Mouse (Mus musculus): ENCODE data around the gene Chrm3. TPM values are rescaled to one million over a fixed set of nuclear protein-coding genes. Genes with fewer than 3 reads are reported as not detected.

The Chrm3 gene
- polyA plus RNA-seq, 1 experiment from 2014 or later, result 1.3 TPM

DNA sequence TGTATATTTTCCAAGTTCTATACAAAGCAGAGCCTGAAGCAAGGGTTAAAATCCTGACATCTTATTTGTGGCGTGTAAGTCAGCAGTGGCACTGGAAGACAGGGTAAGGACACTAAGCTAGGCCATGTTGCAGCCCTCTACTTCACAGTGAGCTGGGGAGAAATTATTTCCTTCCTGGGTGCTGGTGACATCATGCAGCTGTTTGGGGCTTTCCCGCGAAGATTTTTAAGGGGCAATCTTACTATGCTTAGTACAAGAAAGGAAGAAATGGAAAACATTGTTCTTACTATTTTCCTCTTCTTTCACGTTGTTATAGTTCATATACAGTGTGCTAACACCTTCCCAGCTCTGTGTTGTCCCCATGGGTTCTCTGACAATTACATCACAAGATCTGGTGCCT is 76.3 kb downstream of the Chrm3 start:
- 78% methylated on average over 4 of the region's 4 CpGs for WGBS
- Histone ChIP-seq H3K4me3 (no peak overlapping the region), H3K4me2 (replicated peaks) (no peak overlapping the region), H3K27ac (no peak overlapping the region), H3K9ac (no peak overlapping the region), H3K4me1 (no peaks in the 10 kb centered on the region), H3K9me3 (replicated peaks) (no peaks in the 10 kb centered on the region), H3K27me3 (no peaks in the 10 kb centered on the region), H3K36me3 (no peaks in the 10 kb centered on the region)
- ATAC-seq (ENCODE audit: low FRiP score), result no peak

DNA sequence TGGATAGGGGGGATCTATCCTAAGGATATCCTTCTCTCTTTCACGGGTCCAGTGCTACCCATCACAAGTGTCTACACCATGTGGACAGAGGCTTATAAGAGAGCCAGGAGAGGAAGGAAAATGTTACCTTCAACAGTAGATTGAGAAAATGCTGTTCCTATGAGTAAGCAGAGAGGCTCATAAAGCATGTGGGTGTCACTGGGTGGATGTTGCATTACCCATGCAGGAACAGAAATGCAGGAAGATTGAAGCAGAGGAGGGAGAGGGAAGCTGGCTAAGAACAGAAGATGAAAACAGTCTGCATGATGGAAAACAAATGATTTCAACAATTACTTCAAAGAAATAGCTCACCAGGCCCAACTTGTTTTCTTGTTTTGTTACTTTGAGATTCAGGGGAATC is 85.7 kb downstream of the Chrm3 start:
- Histone ChIP-seq H3K9ac (no peak overlapping the region), H3K27ac (no peak overlapping the region), H3K27me3 (no peaks in the 10 kb centered on the region), H3K9me3 (replicated peaks) (no peaks in the 10 kb centered on the region), H3K4me3 (no peak overlapping the region), H3K36me3 (no peaks in the 10 kb centered on the region), H3K4me1 (no peaks in the 10 kb centered on the region), H3K4me2 (replicated peaks) (no peak overlapping the region)
- WGBS, result 74% methylated on average over 1 of the region's 1 CpGs
- ATAC-seq (ENCODE audit: low FRiP score), result no peak

DNA sequence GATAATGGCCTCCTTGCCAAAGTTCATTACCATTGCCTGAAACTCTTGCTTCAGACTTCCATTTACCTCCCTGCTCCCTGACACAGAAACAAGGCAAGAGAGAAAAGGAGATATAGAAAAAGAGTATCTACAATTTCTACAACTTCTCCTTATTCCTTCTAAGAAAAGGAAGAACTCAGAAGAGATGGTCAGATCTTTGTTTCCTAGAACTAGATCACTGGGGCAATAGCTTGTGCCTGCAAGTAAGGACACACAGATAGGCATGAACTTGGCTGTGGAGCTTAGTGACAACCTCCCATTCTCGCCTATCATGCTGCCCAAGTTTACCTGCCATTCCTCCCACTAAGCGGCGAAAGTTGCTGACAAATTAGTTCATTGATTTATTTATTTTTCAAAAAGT is 96.9 kb downstream of the Chrm3 start:
- WGBS, result 86% methylated on average over 3 of the region's 3 CpGs
- Histone ChIP-seq H3K27ac (no peak overlapping the region), H3K9ac (no peak overlapping the region), H3K4me3 (no peak overlapping the region), H3K4me1 (no peaks in the 10 kb centered on the region), H3K36me3 (no peaks in the 10 kb centered on the region), H3K27me3 (no peaks in the 10 kb centered on the region), H3K9me3 (replicated peaks) (no peaks in the 10 kb centered on the region), H3K4me2 (replicated peaks) (no peak overlapping the region)
- no peak for ATAC-seq (ENCODE audit: low FRiP score)

DNA sequence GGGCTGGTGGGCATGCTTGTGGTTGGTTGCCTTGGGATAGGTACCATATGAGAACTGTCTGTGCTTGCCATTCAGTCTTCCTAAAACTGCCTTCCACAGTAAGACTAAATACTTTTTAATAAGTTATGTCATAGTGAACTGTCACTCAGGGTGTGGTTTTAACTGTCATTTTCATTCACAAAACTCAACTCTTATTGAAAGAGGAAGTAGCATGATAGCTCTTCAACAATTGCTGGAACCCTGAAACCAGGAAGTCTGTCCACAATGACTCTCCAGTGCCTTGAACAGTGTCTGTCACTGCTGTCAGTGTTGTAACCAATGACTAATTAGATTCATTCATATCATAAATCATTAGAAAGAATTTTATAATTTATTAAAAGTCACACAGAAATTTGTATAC is 107.6 kb downstream of the Chrm3 start:
- Histone ChIP-seq H3K4me3 (no peak overlapping the region), H3K27ac (no peak overlapping the region), H3K4me1 (no peaks in the 10 kb centered on the region), H3K36me3 (no peaks in the 10 kb centered on the region), H3K4me2 (replicated peaks) (no peak overlapping the region), H3K27me3 (no peaks in the 10 kb centered on the region), H3K9me3 (replicated peaks) (no peaks in the 10 kb centered on the region), H3K9ac (no peak overlapping the region)
- ATAC-seq (ENCODE audit: low FRiP score), result no peak

DNA sequence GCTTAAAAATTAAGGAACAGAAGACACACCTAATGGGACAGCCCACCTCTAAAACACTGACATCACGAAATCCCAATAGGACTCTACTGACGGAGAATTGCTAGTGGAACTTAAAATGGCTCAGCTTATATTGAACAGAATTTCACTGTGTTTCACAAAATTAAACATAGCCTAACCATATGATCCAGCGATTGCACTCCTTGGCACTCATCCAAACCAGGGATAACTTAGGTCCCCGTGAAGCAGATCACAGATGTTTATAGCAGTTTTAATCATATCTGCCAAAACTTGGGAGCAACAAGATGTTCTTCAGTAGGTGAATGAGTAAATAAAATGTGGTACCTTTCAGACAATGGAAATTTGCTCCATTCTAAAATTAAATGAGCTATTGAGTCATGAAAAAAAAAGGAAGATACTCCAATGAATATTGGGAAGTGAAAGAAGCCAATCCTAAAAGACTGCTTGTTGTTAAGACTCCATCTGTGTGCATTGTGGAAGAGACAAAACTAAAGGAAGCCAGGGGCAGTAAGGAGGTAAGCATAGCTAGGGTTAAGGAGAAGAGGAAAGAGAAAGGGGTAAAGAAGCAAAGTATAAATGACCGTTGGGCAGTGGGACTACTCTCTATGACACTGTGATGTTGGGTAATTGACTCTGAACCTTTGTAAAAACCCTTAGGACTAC is 109.0 kb downstream of the Chrm3 start:
- Histone ChIP-seq H3K4me2 (replicated peaks) (no peak overlapping the region), H3K4me1 (no peaks in the 10 kb centered on the region), H3K9me3 (replicated peaks) (no peaks in the 10 kb centered on the region), H3K9ac (no peak overlapping the region), H3K27me3 (no peaks in the 10 kb centered on the region), H3K27ac (no peak overlapping the region), H3K36me3 (no peaks in the 10 kb centered on the region), H3K4me3 (no peak overlapping the region)
- 87% methylated on average over 5 of the region's 5 CpGs for WGBS
- ATAC-seq (ENCODE audit: low FRiP score), result no peak

DNA sequence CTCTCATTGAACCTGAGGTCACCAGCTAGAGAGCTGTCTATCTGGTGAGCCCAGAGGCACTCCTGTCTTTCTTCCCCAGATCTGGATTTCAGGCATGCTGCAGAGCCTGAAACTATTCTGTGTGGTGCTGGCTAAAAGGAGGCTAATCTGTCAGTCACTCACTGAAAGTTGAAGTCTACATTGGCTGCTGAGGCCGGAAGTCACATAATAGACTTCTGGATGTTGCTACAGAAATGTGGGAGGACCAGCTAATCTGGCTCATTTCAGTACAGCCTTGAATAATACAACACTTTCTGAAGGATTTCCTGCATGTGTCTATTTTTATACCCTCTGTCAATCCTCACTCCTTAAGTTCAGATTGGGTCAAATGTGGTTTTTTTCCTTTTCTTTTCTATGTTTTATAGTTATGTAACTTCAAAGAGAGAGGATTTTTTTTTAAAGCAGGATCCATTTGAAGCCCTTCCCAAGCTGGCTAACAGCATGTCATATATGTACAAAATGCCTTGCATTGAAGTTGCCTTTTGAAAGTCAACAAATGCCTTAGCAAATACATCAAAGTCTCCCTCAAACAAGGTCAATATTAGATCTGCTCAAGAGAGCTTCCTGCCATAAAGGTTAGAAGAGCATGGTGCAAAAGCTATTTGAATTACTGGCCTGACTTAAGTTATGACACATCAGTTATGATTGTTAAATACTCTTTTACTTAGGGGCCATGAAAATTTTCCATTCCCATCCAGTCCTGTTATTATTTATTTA is 116.2 kb downstream of the Chrm3 start:
- WGBS, result 81% methylated on average over 1 of the region's 1 CpGs

DNA sequence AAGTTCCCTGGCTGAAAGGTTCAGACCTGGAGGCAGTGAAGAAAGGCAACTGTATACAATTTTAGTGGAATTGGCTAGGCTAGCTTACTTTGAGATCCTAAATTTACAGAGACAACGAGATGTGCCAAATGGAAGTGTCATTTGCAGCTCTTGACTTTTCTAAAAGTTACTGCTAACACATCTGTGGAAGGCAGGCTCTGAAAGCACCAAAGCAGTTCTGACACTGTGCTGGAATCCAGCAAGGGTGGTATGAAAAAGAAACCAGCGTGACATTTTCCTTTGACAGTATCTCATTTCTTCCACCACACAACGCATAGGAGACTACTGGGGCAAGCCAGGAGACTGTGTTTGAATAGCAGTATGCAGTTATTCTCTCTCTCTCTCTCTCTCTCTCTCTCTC is 120.4 kb downstream of the Chrm3 start:
- Histone ChIP-seq H3K27ac (no peak overlapping the region), H3K27me3 (no peaks in the 10 kb centered on the region), H3K9ac (no peak overlapping the region), H3K4me2 (replicated peaks) (no peak overlapping the region), H3K9me3 (replicated peaks) (no peaks in the 10 kb centered on the region), H3K4me3 (no peak overlapping the region), H3K36me3 (no peaks in the 10 kb centered on the region), H3K4me1 (no peaks in the 10 kb centered on the region)
- 87% methylated on average over 3 of the region's 3 CpGs for WGBS
- no peak for ATAC-seq (ENCODE audit: low FRiP score)

More for the DNA sequence above, 116.2 kb downstream of the Chrm3 start:
- Histone ChIP-seq H3K9me3 (replicated peaks) (no peaks in the 10 kb centered on the region), H3K36me3 (no peaks in the 10 kb centered on the region), H3K9ac (no peak overlapping the region), H3K4me3 (no peak overlapping the region), H3K4me1 (no peaks in the 10 kb centered on the region), H3K27ac (no peak overlapping the region), H3K4me2 (replicated peaks) (no peak overlapping the region), H3K27me3 (no peaks in the 10 kb centered on the region)
- ATAC-seq (ENCODE audit: low FRiP score), result no peak

DNA sequence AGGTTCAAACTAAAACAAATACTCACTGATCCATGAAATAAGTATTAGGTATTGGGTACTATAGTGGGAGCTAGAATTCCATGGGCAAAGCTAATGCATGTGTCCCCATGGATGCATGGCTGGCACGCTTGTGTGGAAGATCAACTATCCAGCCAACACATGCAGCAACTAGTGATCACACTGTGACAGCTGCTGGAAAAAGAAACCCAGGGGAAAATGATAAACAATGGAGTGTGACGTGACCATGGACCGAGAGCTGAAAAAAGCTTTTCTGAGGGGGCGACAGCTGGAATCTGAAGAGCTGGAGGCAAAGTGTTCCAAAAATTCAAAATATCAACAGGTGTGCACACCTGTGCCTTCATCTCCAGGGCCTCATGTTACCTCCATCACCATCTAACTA is 120.8 kb downstream of the Chrm3 start:
- no peak for ATAC-seq (ENCODE audit: low FRiP score)
- H3K9ac ChIP-seq, result no peak overlapping the region
- no peak overlapping the region for H3K4me3 ChIP-seq
- no peak overlapping the region for H3K27ac ChIP-seq
- H3K36me3 ChIP-seq, result no peaks in the 10 kb centered on the region
- no peaks in the 10 kb centered on the region for H3K27me3 ChIP-seq
- 71% methylated on average over 4 of the region's 4 CpGs for WGBS
- no peaks in the 10 kb centered on the region for H3K4me1 ChIP-seq
- no peaks in the 10 kb centered on the region for H3K9me3 ChIP-seq (replicated peaks)
- H3K4me2 ChIP-seq (replicated peaks), result no peak overlapping the region

DNA sequence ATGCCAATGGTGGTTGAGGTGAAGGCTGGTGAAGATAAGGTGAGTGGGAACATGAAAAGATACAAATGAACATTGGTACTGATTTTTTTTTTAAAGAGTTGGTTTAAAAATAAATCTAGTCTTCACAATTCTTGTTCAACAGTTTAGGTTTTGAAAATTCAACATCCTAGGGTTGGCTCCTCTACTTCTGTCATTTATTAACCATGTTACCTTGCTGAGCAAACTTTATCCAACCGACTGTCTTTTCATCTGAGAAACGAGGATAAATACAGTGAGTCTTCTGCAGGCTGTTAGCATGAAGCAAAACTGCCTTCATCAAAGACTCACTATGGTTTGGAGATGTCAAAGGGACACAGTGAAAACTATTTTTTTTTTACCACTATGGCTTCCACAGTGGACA is 123.0 kb downstream of the Chrm3 start:
- H3K4me1 ChIP-seq, result no peaks in the 10 kb centered on the region
- no peaks in the 10 kb centered on the region for H3K9me3 ChIP-seq (replicated peaks)
- no peak overlapping the region for H3K9ac ChIP-seq
- no peak overlapping the region for H3K27ac ChIP-seq
- H3K27me3 ChIP-seq, result no peaks in the 10 kb centered on the region
- H3K4me3 ChIP-seq, result no peak overlapping the region
- ATAC-seq (ENCODE audit: low FRiP score), result no peak
- H3K4me2 ChIP-seq (replicated peaks), result no peak overlapping the region
- no peaks in the 10 kb centered on the region for H3K36me3 ChIP-seq
- 77% methylated on average over 2 of the region's 2 CpGs for WGBS

DNA sequence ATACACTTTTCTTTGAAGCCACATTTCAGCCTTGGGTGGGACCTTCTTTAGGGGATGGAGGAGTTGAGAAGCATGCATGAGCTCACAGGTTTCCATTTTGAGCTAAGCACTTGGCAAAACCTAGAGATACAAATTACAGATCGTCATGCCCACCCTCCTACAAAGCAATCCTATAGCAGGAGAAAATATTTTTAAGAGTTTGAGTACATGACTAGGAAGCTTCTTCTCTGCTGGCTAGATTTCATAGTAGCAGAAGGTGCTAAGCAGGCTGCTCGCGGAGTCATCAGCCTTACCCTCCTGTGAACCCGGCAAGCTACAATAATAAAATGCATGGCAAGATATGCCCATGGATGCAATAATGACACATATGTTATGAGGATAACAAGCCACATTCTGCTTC is 124.4 kb downstream of the Chrm3 start:
- Histone ChIP-seq H3K4me3 (no peak overlapping the region), H3K4me2 (replicated peaks) (no peak overlapping the region), H3K27me3 (no peaks in the 10 kb centered on the region), H3K4me1 (no peaks in the 10 kb centered on the region), H3K27ac (no peak overlapping the region), H3K36me3 (no peaks in the 10 kb centered on the region), H3K9ac (no peak overlapping the region), H3K9me3 (replicated peaks) (no peaks in the 10 kb centered on the region)
- no peak for ATAC-seq (ENCODE audit: low FRiP score)
- WGBS, result 93% methylated on average over 4 of the region's 4 CpGs

DNA sequence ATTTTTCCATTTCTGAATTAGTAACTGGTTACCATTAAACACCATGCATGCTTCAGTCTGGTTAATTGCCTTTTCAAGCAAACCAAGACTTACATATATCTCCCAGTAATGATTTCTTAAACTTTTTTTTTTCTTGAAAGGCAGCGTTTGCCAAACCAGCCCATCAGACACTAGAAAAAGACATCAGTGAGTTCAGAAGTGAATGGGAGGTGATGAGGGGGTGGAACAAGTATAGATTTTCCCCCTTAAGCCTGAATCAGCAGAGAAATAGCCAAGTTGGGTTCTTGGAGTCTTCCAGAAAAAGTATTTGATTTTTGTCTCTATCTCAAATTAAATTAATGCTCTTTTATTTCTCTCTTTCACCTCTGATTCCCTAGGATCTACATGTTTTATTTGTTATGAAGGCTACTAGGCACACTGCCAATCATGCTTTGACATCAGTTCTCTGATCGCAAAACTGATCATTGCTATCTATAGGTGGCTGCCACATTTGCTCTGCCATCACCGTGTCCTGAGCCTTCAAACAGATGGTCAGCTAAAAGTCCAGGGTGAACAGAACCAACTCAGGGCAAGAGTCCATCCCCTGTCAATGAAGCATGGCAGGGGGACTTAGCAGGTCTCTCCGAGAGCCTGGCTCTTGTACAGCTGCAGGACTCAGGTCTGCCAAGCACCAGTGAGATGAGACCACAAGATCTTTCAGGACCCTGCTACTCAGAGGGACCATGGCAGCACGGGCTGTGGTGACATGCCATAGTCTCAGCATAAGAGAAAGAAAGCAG is 125.1 kb downstream of the Chrm3 start:
- Histone ChIP-seq H3K27me3 (no peaks in the 10 kb centered on the region), H3K4me3 (no peak overlapping the region), H3K4me1 (no peaks in the 10 kb centered on the region), H3K36me3 (no peaks in the 10 kb centered on the region), H3K9ac (no peak overlapping the region), H3K9me3 (replicated peaks) (no peaks in the 10 kb centered on the region), H3K4me2 (replicated peaks) (no peak overlapping the region), H3K27ac (no peak overlapping the region)
- no peak for ATAC-seq (ENCODE audit: low FRiP score)
- WGBS, result 84% methylated on average over 5 of the region's 5 CpGs

DNA sequence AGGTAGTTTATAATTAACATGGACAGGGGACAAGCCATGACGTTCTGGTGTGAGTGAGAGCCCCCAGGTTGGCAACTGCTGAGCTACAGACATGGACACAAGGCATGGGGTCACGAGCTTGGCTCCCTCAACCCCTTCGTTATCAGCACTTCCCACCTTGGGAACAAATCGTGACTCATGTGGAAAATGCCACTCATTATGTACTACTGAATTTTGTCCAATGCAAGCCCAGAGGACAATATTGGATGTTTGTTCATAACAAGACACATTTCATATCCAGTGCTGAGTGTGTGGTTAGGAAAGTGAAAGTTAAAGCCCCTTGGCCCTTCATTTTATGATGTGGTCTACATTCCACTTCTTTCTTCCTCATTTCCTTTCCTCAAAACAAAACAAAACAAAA is 140.2 kb downstream of the Chrm3 start:
- Histone ChIP-seq H3K9ac (no peak overlapping the region), H3K4me2 (replicated peaks) (no peak overlapping the region), H3K27me3 (no peaks in the 10 kb centered on the region), H3K27ac (no peak overlapping the region), H3K9me3 (replicated peaks) (no peaks in the 10 kb centered on the region), H3K36me3 (no peaks in the 10 kb centered on the region), H3K4me3 (no peak overlapping the region), H3K4me1 (no peaks in the 10 kb centered on the region)
- 87% methylated on average over 4 of the region's 4 CpGs for WGBS
- ATAC-seq (ENCODE audit: low FRiP score), result no peak

All from hindbrain, embryonic 12.5 days (tissue).